Mouse (Mus musculus) liver, adult 2 months (tissue): ENCODE results near the gene Ctnnb1. TPM values are rescaled to one million over a fixed set of nuclear protein-coding genes. Genes with fewer than 3 reads are reported as not detected.

ENCODE experiments used
- DNase-seq: peaks from one replicate; pipeline ENCODE4 v3.0.0-alpha.2; 2011; ENCODE audit warnings: low read depth, low spot score; ENCODE audit errors: extremely low read depth
- H3K27ac ChIP-seq: fragments of 200-500 bp; replicated peaks from 2 replicates; pipeline ENCODE4 v1.5.1; 2012; ENCODE audit warnings: low read depth, mild to moderate bottlenecking, control low read depth, inconsistent platforms, low read length; ENCODE audit not compliant: insufficient read depth
- H3K27me3 ChIP-seq: fragments of 200-500 bp; 2 replicates; pipeline ENCODE4 v1.6.1; 2012; ENCODE audit warnings: mild to moderate bottlenecking, moderate library complexity, low read length, inconsistent platforms; ENCODE audit not compliant: control insufficient read depth, insufficient read depth
- H3K36me3 ChIP-seq: fragments of 200-500 bp; 2 replicates; pipeline ENCODE4 v1.6.1; 2012; ENCODE audit warnings: low read length, inconsistent platforms; ENCODE audit not compliant: control insufficient read depth, insufficient read depth
- H3K4me1 ChIP-seq: fragments of 200-500 bp; 2 replicates; pipeline ENCODE4 v1.6.1; 2011; ENCODE audit warnings: low read length; ENCODE audit not compliant: control insufficient read depth, insufficient read depth
- H3K4me3 ChIP-seq: fragments of 200-500 bp; 2 replicates; pipeline ENCODE4 v1.5.1; 2011; ENCODE audit warnings: low read depth, mild to moderate bottlenecking, control low read depth, low read length, moderate library complexity; ENCODE audit not compliant: insufficient read depth
- H3K79me2 ChIP-seq: fragments of 200-500 bp; 2 replicates; pipeline ENCODE4 v1.6.1; 2012; ENCODE audit warnings: inconsistent platforms, mild to moderate bottlenecking, low read length, moderate library complexity; ENCODE audit not compliant: control insufficient read depth, insufficient read depth
- H3K9ac ChIP-seq: fragments of 200-500 bp; 2 replicates; pipeline ENCODE4 v1.6.1; 2012; ENCODE audit warnings: low read depth, mild to moderate bottlenecking, control low read depth, inconsistent platforms, low read length
- CTCF ChIP-seq: fragments of 200-500 bp; IDR thresholded peaks from 2 replicates; pipeline ENCODE4 v1.5.1; 2011; ENCODE audit warnings: low read depth, low read length, control low read depth
- POLR2A ChIP-seq: fragments of 200-500 bp; IDR thresholded peaks from 2 replicates; pipeline ENCODE4 v1.6.1; 2011; ENCODE audit warnings: low read length, control low read depth; ENCODE audit not compliant: insufficient read depth; ENCODE audit errors: extremely low read depth
- WGBS: fragments of 180-500 bp; shearing (Covaris S2); methylation state at CpG from one replicate; pipeline ENCODE4 v1.1.7; 2018; 5-methylcytosine and 5-hydroxymethylcytosine counted together
- polyA plus RNA-seq: library from polyadenylated mRNA; depleted of rRNA; stranded (reverse); fragments of >200 nt; gene quantifications from 2 replicates; pipeline ENCODE4 v1.2.3, GENCODE M21; 2012
- total RNA-seq: library from RNA; depleted of rRNA; stranded (reverse); fragments of >200 nt; gene quantifications from 2 replicates; pipeline ENCODE4 v1.2.3, GENCODE M21; 2014

Gene Ctnnb1
- total and polyA plus RNA-seq, 2 experiments, result 34.3 to 319 TPM

DNA sequence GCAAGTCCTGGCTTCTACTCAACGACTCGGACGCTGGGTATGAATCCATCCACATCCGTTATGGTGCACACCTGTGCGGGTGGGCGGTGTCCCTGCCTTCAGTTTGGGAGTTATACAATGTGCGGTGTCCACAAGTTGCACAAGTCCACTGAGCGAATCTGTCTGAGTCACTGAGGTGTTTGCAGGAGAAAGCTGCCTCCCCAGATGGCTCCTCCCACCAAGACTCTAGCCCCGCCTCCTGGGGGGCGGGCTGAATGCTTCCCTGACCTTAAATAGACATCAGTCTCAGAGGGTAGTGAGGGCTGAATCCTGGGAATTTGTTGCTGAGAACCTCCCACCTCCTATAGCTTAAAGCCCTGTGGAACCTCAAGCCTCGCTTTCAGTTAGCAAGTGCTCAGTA lies 35.6 kb upstream of the Ctnnb1 start:
- Histone ChIP-seq H3K27me3 (no peaks in the 10 kb centered on the region), H3K79me2 (no peaks in the 10 kb centered on the region), H3K4me1 (peaks cover 12% of the 10 kb centered on the region), H3K27ac (peak overlapping the region; percentile 66), H3K36me3 (no peaks in the 10 kb centered on the region), H3K9ac (no peak overlapping the region), H3K4me3 (peak overlapping the region; percentile 37)
- WGBS, result 45% methylated on average over 11 of the region's 11 CpGs
- peak; percentile 76 for DNase-seq
- no peak for TF ChIP-seq CTCF
- TF ChIP-seq POLR2A, result no peak

DNA sequence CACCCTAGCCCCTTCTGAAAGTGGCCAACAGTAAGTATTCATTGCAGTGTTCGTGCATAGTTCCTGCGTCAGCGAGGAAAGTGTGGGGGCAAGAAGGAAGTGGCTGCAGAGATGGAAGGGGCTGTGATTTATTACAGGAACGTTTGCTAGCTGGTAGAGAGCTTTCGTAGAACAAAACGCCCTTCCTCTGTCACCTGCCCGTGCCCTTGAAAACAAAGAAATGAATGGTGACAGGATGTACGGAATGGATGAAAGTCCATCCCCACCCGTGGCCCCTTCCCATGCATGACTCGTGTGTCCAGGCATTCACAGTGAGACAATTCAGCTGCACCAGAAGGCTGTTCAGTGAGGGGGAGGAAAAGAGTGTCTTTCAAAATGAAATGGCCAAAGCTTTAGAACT lies 35.0 kb upstream of the Ctnnb1 start:
- no peak for TF ChIP-seq CTCF
- no peak for TF ChIP-seq POLR2A
- no peak for DNase-seq
- Histone ChIP-seq H3K36me3 (no peaks in the 10 kb centered on the region), H3K27ac (peak overlapping the region; percentile 66), H3K4me3 (peak overlapping the region; percentile 37), H3K79me2 (no peaks in the 10 kb centered on the region), H3K4me1 (peaks cover 12% of the 10 kb centered on the region), H3K27me3 (no peaks in the 10 kb centered on the region), H3K9ac (peak overlapping the region; percentile 52)
- 9% methylated on average over 10 of the region's 10 CpGs for WGBS

DNA sequence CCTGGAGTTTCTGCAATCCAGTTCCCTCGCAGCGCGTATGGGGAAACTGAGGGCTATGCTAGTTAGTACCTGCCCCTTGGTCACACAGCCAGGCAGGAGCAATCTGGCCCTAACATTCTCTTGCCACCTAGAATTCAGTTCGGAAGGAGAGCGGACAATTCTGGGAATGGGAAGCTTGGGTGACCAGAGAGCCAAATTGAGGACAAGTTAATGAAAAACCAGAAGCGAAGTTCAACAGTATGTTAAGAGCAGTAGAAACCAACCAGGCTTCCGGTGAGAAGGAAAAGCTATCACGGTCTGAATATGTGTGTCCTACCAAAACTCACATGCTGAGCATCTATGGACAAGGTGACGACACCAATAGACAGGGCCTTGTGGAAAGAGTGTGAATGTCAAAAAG lies 34.6 kb upstream of the Ctnnb1 start:
- 31% methylated on average over 9 of the region's 9 CpGs for WGBS
- Histone ChIP-seq H3K4me1 (peaks cover 12% of the 10 kb centered on the region), H3K79me2 (no peaks in the 10 kb centered on the region), H3K36me3 (no peaks in the 10 kb centered on the region), H3K9ac (peak overlapping the region; percentile 52), H3K27ac (peak overlapping the region; percentile 66), H3K4me3 (no peak overlapping the region; the same call in 1 of the 2 replicates), H3K27me3 (no peaks in the 10 kb centered on the region)
- no peak for TF ChIP-seq CTCF
- TF ChIP-seq POLR2A, result no peak
- peak; percentile 78 for DNase-seq

DNA sequence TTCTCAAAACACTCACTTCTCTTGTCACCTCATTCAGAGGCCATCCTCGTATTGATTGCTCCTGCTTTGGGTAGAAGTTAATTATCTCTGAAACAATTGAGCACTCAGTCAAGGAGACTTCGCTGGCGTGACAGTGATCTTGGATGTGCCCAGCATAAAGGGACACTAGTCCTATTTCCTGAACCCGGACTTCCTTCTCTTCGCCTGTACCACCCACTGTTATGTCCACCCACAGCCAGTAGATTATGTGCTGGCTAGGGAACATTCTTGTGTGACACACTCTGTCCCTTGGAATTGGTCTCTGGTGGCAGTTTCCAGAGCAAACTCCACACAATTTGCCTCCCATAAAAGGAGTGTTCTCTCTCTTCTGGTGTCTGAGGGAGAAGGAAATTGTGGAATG lies 32.5 kb upstream of the Ctnnb1 start:
- Histone ChIP-seq H3K79me2 (no peaks in the 10 kb centered on the region), H3K4me1 (peaks cover 18% of the 10 kb centered on the region), H3K27me3 (no peaks in the 10 kb centered on the region), H3K4me3 (no peak overlapping the region), H3K9ac (no peak overlapping the region), H3K36me3 (no peaks in the 10 kb centered on the region), H3K27ac (no peak overlapping the region; the same call in 1 of the 2 replicates)
- DNase-seq, result no peak
- TF ChIP-seq CTCF, result no peak
- TF ChIP-seq POLR2A, result no peak
- 61% methylated on average over 5 of the region's 5 CpGs for WGBS

DNA sequence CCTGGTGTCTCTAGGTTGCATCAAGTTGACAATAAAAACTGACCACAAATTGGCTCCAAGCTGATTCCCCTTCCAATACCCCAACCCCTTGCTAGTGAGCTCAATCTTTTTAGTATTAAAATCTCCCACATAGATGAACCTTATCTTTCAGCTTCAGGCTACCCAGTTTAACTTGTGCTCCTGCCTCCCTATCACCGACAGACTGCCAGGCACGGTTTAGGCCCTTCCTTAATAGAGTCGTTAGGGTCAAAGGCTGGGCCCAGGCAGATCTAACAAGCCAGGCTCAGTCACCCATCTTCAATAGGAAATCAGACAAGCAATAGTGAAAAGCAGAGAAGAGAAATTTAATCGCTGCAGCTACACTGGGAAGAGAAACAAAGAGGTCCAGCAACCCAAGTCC lies 31.7 kb upstream of the Ctnnb1 start:
- no peak for DNase-seq
- WGBS, result 57% methylated on average over 4 of the region's 4 CpGs
- no peaks in the 10 kb centered on the region for H3K79me2 ChIP-seq

DNA sequence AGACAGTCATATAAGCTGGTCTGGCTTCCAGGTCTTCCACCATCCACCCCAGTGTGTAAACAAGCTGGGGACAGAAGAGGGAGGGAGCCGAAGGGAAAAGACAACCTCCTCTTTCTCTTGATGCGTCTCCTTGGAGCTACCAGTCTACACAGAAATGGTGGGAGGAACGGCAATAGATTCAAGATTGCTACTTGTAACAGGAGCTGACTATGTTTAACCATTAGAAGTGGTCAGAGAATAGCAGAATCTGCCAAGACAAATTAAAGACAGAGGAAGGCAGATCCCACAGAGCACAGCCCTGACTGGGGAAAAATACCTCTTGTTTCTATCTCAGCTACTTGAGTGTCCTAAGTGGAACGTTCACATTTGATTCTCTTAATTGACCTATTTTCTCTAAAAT lies 29.2 kb upstream of the Ctnnb1 start:
- no peak for DNase-seq
- H3K4me3 ChIP-seq, result no peak overlapping the region
- WGBS, result 58% methylated on average over 4 of the region's 4 CpGs
- peaks cover 13% of the 10 kb centered on the region for H3K4me1 ChIP-seq
- no peak overlapping the region for H3K9ac ChIP-seq
- TF ChIP-seq POLR2A (no peak), CTCF (no peak)
- no peaks in the 10 kb centered on the region for H3K79me2 ChIP-seq
- no peaks in the 10 kb centered on the region for H3K36me3 ChIP-seq
- no peaks in the 10 kb centered on the region for H3K27me3 ChIP-seq
- H3K27ac ChIP-seq, result peak overlapping the region; percentile 74

More for the DNA sequence above, 31.7 kb upstream of the Ctnnb1 start:
- H3K27ac ChIP-seq, result no peak overlapping the region
- no peaks in the 10 kb centered on the region for H3K36me3 ChIP-seq
- H3K27me3 ChIP-seq, result no peaks in the 10 kb centered on the region
- TF ChIP-seq CTCF (no peak), POLR2A (no peak)
- no peak overlapping the region for H3K4me3 ChIP-seq
- H3K4me1 ChIP-seq, result peaks cover 24% of the 10 kb centered on the region
- H3K9ac ChIP-seq, result no peak overlapping the region
